Mouse (Mus musculus) testis, adult 2 months (tissue): ENCODE measurements around the gene Atp1b3.

Experiments used
- CTCF ChIP-seq: fragments of 200-500 bp; IDR thresholded peaks from 2 replicates; pipeline ENCODE4 v1.5.1; 2012; ENCODE audit warnings: low read depth, mild to moderate bottlenecking, inconsistent platforms, low read length, moderate library complexity; ENCODE audit not compliant: control insufficient read depth, insufficient read depth, insufficient replicate concordance
- POLR2A ChIP-seq: fragments of 200-500 bp; IDR thresholded peaks from 2 replicates; pipeline ENCODE4 v1.6.1; 2012; ENCODE audit warnings: low read depth, mild to moderate bottlenecking, inconsistent platforms, low read length, moderate library complexity; ENCODE audit not compliant: control insufficient read depth

DNA sequence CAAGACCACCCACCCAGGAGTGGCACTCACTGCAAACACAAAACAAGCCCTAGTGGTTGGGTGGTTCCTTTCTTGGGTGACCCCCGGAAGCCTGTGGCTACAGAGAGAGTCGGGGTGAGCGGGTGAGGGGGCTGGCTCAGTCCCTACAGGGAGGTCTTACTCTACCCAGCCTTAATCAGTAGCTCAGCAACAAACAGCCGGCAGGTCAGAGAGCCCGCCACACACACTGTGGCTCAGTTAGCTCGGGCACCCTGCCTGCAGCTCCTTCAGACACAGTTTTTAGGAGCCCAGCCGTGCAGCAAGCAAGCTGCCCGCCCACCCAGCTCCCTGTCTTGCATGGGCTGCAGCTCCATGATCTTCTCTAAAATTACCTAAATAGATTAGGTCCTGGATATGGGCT, 33.9 kb upstream of the Atp1b3 start:
- no peak for TF ChIP-seq POLR2A
- no peak for TF ChIP-seq CTCF
